ENCODE assay signal across 9 mouse cellular contexts in the genomic region with DNA sequence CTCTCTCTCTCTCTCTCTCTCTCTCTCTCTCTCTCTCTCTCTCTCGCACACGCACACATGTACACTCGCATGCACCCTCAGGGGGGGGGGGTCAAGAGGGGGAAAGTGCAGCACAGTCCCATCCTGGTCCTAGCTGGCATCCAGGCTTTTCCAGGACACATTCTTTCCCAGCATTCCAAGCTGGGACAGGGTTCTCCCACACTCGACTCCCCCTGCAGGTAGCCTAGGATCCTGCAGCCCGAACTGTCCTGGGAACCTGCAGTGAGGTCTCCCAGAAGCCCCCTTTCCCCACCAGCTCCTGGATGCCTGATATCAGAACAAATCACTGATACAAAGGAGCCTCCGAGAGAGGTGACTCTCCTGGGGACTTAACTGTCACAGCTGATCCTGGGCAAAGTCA. TPM values are rescaled to one million over a fixed set of nuclear protein-coding genes. Genes with fewer than 3 reads are reported as not detected.
DNase-seq lines count a peak whose midpoint lies in the region; ATAC-seq and TF ChIP-seq lines count a peak whose summit lies in the region.
"Had no signal": no experiment of that assay in that cellular context is flagged by ENCODE, and none has a peak within 500 bp of the region (broad histone marks: within the 10 kb centered on the region; RNA-seq: fewer than 3 reads in every experiment).

No protein-coding gene starts in this region.

- H3K27ac ChIP-seq in kidney, embryonic 16.5 days (ENCODE audit: low read length) = no peak overlapping the region
- H3K27ac ChIP-seq in olfactory bulb, adult 2 months (ENCODE audit: insufficient read depth, low read depth, low read length) = no peak overlapping the region
- H3K27ac ChIP-seq: liver, embryonic 15.5 days had no signal

- peak; percentile 45 to 68 for DNase-seq in cerebellum, postnatal 4 days (ENCODE audit: low spot score in 2 of 2)
- no peak for DNase-seq in cerebellum, adult 9-11 months
- peak; percentile 64 for DNase-seq in left cerebral cortex, postnatal 4 days
- no peak for DNase-seq in left cerebral cortex, adult 8-10 months (ENCODE audit: low spot score in 2 of 2)
- peak; percentile 44 for DNase-seq in adrenal gland, adult 2 months

- ATAC-seq in kidney, embryonic 16.5 days (ENCODE audit: low FRiP score, low TSS enrichment) = no peak
- ATAC-seq in erythroid progenitor cell, adult 5-6 weeks (replicated peaks; ENCODE audit: low FRiP score, poor library complexity, severe bottlenecking) = no peak

- no peaks in the 10 kb centered on the region for H3K36me3 ChIP-seq in kidney, embryonic 16.5 days (ENCODE audit: insufficient read depth, low read length)
- H3K36me3 ChIP-seq: liver, embryonic 15.5 days had no signal

- peaks cover 8% of the 10 kb centered on the region; the same call in 1 of the 2 replicates for H3K4me1 ChIP-seq in kidney, embryonic 16.5 days (ENCODE audit: insufficient read depth, low read length)
- peaks cover 14% of the 10 kb centered on the region for H3K4me1 ChIP-seq in olfactory bulb, adult 2 months (ENCODE audit: control insufficient read depth, insufficient read depth, low read length)

- H3K9me3 ChIP-seq in kidney, embryonic 16.5 days (ENCODE audit: low read length) = no peaks in the 10 kb centered on the region
- H3K9me3 ChIP-seq: liver, embryonic 15.5 days had no signal

- H3K9ac ChIP-seq in kidney, embryonic 16.5 days (replicated peaks; ENCODE audit: low read length) = peak overlapping the region; percentile 9; the same call in 1 of the 2 replicates
- H3K9ac ChIP-seq: liver, embryonic 15.5 days had no signal

- H3K4me2 ChIP-seq in kidney, embryonic 16.5 days (replicated peaks; ENCODE audit: low read depth, low read length) = no peak overlapping the region
- H3K4me2 ChIP-seq: liver, embryonic 15.5 days had no signal

- no peaks in the 10 kb centered on the region for H3K27me3 ChIP-seq in kidney, embryonic 16.5 days (ENCODE audit: insufficient read depth, low read length)

- H3K4me3 ChIP-seq in kidney, embryonic 16.5 days (ENCODE audit: low read length) = no peak overlapping the region
- no peak overlapping the region for H3K4me3 ChIP-seq in olfactory bulb, adult 2 months (ENCODE audit: insufficient read depth, low read depth, low read length)
- H3K4me3 ChIP-seq: liver, embryonic 15.5 days had no signal

- WGBS in kidney, embryonic 16.5 days = 6% methylated on average over 3 of the region's 6 CpGs
- 21% methylated on average over 5 of the region's 6 CpGs for WGBS in olfactory bulb, adult 2 months

- peak; percentile 39; the same call in 1 of the 2 replicates for TF ChIP-seq CTCF in olfactory bulb, adult 2 months (IDR thresholded peaks at IDR 0.05; ENCODE audit: insufficient read depth, low read depth, low read length)

- intact Hi-C loops in left cerebral cortex, postnatal 4 days (cut with DNase I) = loop anchor here (5.0 kb wide), 1 partner anchor 633 kb away; no protein-coding TSS in a partner anchor

- TF ChIP-seq POLR2A in olfactory bulb, adult 2 months (IDR thresholded peaks at IDR 0.05; ENCODE audit: insufficient read depth, low read depth, low read length) = no peak

RNA-seq across cellular contexts. Expression of gene Krt78, which starts 16.4 kb away (rescaled TPM):
- total RNA-seq in left cerebral cortex, postnatal 4 days (2021) = not detected
- total RNA-seq in left cerebral cortex, adult 8-10 months (2022) = not detected
- total RNA-seq in adrenal gland, adult 2 months (2021) = not detected
- not detected in 2 replicates for polyA plus RNA-seq in adrenal gland, adult 2 months (2012; rRNA removed)
- 0.06 and 0.16 TPM in 2 replicates for polyA plus RNA-seq in kidney, embryonic 16.5 days (2015; fragmentation: Nextera tagmentation; extraction: Ambion mirVana)
- not detected in 2 replicates for polyA plus RNA-seq in olfactory bulb, adult 2 months (2012; ENCODE audit: insufficient read depth, insufficient read length, low replicate concordance, missing spikeins)
- not detected in 2 replicates for total RNA-seq in erythroid progenitor cell, adult 5-6 weeks (2015; ENCODE audit: low replicate concordance)
- total RNA-seq in erythroid progenitor cell, adult 5-6 weeks (2017; ENCODE audit: low replicate concordance) = not detected in 2 replicates
- polyA plus RNA-seq: liver, embryonic 15.5 days had no signal

RNA-seq across cellular contexts. Expression of gene Krt79, which starts 30.4 kb away (rescaled TPM):
- total RNA-seq in left cerebral cortex, postnatal 4 days (2021) = under 1 TPM in 1 of 2 experiments, not detected in 1; 0.32 TPM
- not detected for total RNA-seq in left cerebral cortex, adult 8-10 months (2022)
- total RNA-seq in adrenal gland, adult 2 months (2021) = 1 to 10 TPM; 1.1 to 2.3 TPM
- 0.26 and 1.8 TPM in 2 replicates for polyA plus RNA-seq in adrenal gland, adult 2 months (2012; rRNA removed)
- polyA plus RNA-seq in kidney, embryonic 16.5 days (2015; fragmentation: Nextera tagmentation; extraction: Ambion mirVana) = 0.41 and 0.42 TPM in 2 replicates
- polyA plus RNA-seq in olfactory bulb, adult 2 months (2012; ENCODE audit: insufficient read depth, insufficient read length, low replicate concordance, missing spikeins) = not detected in 2 replicates
- not detected in 2 replicates for total RNA-seq in erythroid progenitor cell, adult 5-6 weeks (2015; ENCODE audit: low replicate concordance)
- total RNA-seq in erythroid progenitor cell, adult 5-6 weeks (2017; ENCODE audit: low replicate concordance) = not detected in 2 replicates
- polyA plus RNA-seq: liver, embryonic 15.5 days had no signal

RNA-seq across cellular contexts. Expression of gene Krt8, which starts 33.7 kb away (rescaled TPM):
- under 1 TPM in 1 of 2 experiments, not detected in 1; 0.18 TPM for total RNA-seq in left cerebral cortex, postnatal 4 days (2021)
- under 1 TPM; 0.17 to 0.95 (median 0.23) TPM for total RNA-seq in left cerebral cortex, adult 8-10 months (2022)
- 1 to 10 TPM; 1.7 TPM for total RNA-seq in adrenal gland, adult 2 months (2021)
- 0.62 and 1.1 TPM in 2 replicates for polyA plus RNA-seq in adrenal gland, adult 2 months (2012; rRNA removed)
- polyA plus RNA-seq in kidney, embryonic 16.5 days (2015; fragmentation: Nextera tagmentation; extraction: Ambion mirVana) = 267 and 282 TPM in 2 replicates
- not detected in 2 replicates for polyA plus RNA-seq in olfactory bulb, adult 2 months (2012; ENCODE audit: insufficient read depth, insufficient read length, low replicate concordance, missing spikeins)
- total RNA-seq in erythroid progenitor cell, adult 5-6 weeks (2015; ENCODE audit: low replicate concordance) = not detected in 2 replicates
- not detected in 2 replicates for total RNA-seq in erythroid progenitor cell, adult 5-6 weeks (2017; ENCODE audit: low replicate concordance)

RNA-seq across cellular contexts. Expression of gene Krt4, which starts 46.0 kb away (rescaled TPM):
- under 1 TPM in 1 of 2 experiments, not detected in 1; 0.24 TPM for total RNA-seq in left cerebral cortex, postnatal 4 days (2021)
- total RNA-seq in left cerebral cortex, adult 8-10 months (2022) = not detected
- not detected for total RNA-seq in adrenal gland, adult 2 months (2021)
- polyA plus RNA-seq in adrenal gland, adult 2 months (2012; rRNA removed) = 0.08 and 0.33 TPM in 2 replicates
- polyA plus RNA-seq in kidney, embryonic 16.5 days (2015; fragmentation: Nextera tagmentation; extraction: Ambion mirVana) = 0.42 and 0.82 TPM in 2 replicates
- not detected in 2 replicates for polyA plus RNA-seq in olfactory bulb, adult 2 months (2012; ENCODE audit: insufficient read depth, insufficient read length, low replicate concordance, missing spikeins)
- not detected in 2 replicates for total RNA-seq in erythroid progenitor cell, adult 5-6 weeks (2015; ENCODE audit: low replicate concordance)
- total RNA-seq in erythroid progenitor cell, adult 5-6 weeks (2017; ENCODE audit: low replicate concordance) = not detected in 2 replicates

RNA-seq across cellular contexts. Expression of gene Krt18, which starts 57.4 kb away (rescaled TPM):
- total RNA-seq in left cerebral cortex, postnatal 4 days (2021) = under 1 TPM; 0.26 to 0.64 TPM
- total RNA-seq in left cerebral cortex, adult 8-10 months (2022) = 1 to 10 TPM in 2 of 4 experiments, under 1 TPM in 2; 0.26 to 2.5 (median 1.3) TPM
- total RNA-seq in adrenal gland, adult 2 months (2021) = 1 to 10 TPM; 1.6 to 2.5 TPM
- polyA plus RNA-seq in adrenal gland, adult 2 months (2012; rRNA removed) = 0.61 and 1.1 TPM in 2 replicates
- 216 and 223 TPM in 2 replicates for polyA plus RNA-seq in kidney, embryonic 16.5 days (2015; fragmentation: Nextera tagmentation; extraction: Ambion mirVana)
- not detected in 2 replicates for polyA plus RNA-seq in olfactory bulb, adult 2 months (2012; ENCODE audit: insufficient read depth, insufficient read length, low replicate concordance, missing spikeins)
- 1.7 TPM in 1 of 2 replicates, not detected in the other for total RNA-seq in erythroid progenitor cell, adult 5-6 weeks (2015; ENCODE audit: low replicate concordance)
- total RNA-seq in erythroid progenitor cell, adult 5-6 weeks (2017; ENCODE audit: low replicate concordance) = 0.26 TPM in 1 of 2 replicates, not detected in the other

Comparison
In these comparisons a context has a peak if more than half of its experiments do, and no peak if none do; other contexts are left out.
1. DNase-seq: peak in cerebellum, postnatal 4 days (2 of 2), left cerebral cortex, postnatal 4 days (single experiment) and adrenal gland, adult 2 months (single experiment); none in cerebellum, adult 9-11 months (single experiment) and left cerebral cortex, adult 8-10 months (0 of 2).